Mouse (Mus musculus) intestine, embryonic 16.5 days (tissue): ENCODE data around the gene Tnni3k. TPM values are rescaled to one million over a fixed set of nuclear protein-coding genes. Genes with fewer than 3 reads are reported as not detected.
A peak's percentile ranks its signal among the peaks of the same experiment; 100 is the strongest.

ENCODE experiments used
- ATAC-seq: fragments of 200-750 bp; cut with Nextera tagmentation; 2 replicates; pipeline ENCODE4 v1.8.0; 2017; ENCODE audit warnings: moderate TSS enrichment, moderate library complexity
- H3K27ac ChIP-seq: fragments of 300-500 bp; sonication (generic); 2 replicates; pipeline ENCODE4 v1.5.1; 2014; ENCODE audit warnings: mild to moderate bottlenecking, low read length
- H3K27me3 ChIP-seq: fragments of 300-500 bp; sonication (generic); replicated peaks from 2 replicates; pipeline ENCODE4 v1.6.1; 2014; ENCODE audit warnings: low read length, control low read depth, mixed read lengths; ENCODE audit not compliant: control insufficient read depth, insufficient read depth
- H3K36me3 ChIP-seq: fragments of 300-500 bp; sonication (generic); 2 replicates; pipeline ENCODE4 v1.6.1; 2014; ENCODE audit warnings: low read length, control low read depth; ENCODE audit not compliant: control insufficient read depth, insufficient read depth
- H3K4me1 ChIP-seq: fragments of 300-500 bp; sonication (generic); 2 replicates; pipeline ENCODE4 v1.6.1; 2014; ENCODE audit warnings: low read length, control low read depth, mixed read lengths; ENCODE audit not compliant: control insufficient read depth, insufficient read depth
- H3K4me2 ChIP-seq: fragments of 300-500 bp; sonication (generic); 2 replicates; pipeline ENCODE4 v1.6.1; 2014; ENCODE audit warnings: low read depth, low read length, control low read depth
- H3K4me3 ChIP-seq: fragments of 300-500 bp; sonication (generic); 2 replicates; pipeline ENCODE4 v1.5.1; 2014; ENCODE audit warnings: mild to moderate bottlenecking, low read length
- H3K9ac ChIP-seq: fragments of 300-500 bp; sonication (generic); 2 replicates; pipeline ENCODE4 v1.6.1; 2014; ENCODE audit warnings: low read depth, low read length
- H3K9me3 ChIP-seq: fragments of 300-500 bp; sonication (generic); 2 replicates; pipeline ENCODE4 v1.6.1; 2016; ENCODE audit warnings: low read length, control low read depth; ENCODE audit not compliant: control insufficient read depth
- WGBS: fragments of 180-500 bp; shearing (Covaris S2); extraction: QIAGEN DNeasy Blood & Tissue Kit; methylation state at CpG from one replicate; pipeline ENCODE4 v1.1.7; 2014; 5-methylcytosine and 5-hydroxymethylcytosine counted together
- polyA plus RNA-seq: library from polyadenylated mRNA; unstranded; fragments of >200 nt; fragmentation: Nextera tagmentation; extraction: Ambion mirVana; gene quantifications from 2 replicates; pipeline ENCODE4 v1.2.1, GENCODE M21; 2015

Tnni3k gene
- polyA plus RNA-seq: not detected in 2 replicates

DNA sequence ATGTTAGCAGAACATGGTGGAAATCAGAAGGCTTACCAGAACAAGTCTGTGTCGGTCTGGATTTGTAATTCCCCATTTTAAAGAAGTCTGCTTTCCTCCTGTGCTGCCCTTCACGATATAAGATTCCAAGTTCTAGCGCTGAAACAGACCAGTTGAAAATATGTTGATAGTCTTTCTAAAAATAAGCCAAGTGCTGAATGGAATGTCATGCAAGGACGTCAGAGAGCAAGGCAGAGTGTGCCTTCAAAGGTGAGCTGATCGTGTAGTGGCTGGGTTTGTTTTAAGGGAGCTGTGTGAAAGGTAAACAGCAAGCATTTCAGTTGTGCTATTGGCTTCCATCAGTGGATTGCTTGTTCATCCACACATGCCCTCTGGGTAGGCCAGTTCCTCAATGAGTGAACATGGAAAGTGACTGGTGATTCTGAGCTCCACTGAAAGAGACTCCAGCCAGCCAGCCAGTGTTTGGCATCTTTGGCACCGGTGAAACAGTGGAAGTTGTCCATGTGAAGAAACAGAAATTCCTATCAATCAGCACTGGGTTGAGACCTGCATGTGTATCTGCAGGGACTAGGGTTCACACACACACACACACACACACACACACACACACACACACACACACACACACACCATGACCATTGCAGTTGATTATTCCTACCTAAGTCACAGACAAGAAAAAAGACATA, at the start of gene Tnni3k:
Gene Tnni3k, minus strand, starts transcription at position 177 of the 686 bp plus-strand sequence.
- no peak within 1 kb of the TSS for H3K4me3 ChIP-seq

DNA sequence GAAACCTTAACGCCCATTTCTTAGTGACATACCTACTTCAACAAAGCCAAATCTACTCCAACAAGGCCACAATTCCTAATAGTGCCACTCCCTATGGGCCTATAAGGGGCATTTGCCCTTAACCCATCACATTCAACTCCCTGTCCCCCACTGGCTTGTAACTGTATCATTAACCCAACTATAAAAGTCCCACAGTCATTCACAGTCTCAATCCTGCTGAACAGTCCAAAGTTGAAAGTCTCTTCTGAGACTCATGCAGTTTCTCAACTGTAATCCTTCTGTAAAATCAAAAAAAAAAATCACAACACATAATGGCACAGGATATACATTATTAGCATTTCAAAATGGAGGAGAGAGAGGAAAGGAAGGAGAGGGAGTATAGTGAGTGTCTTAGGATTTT, 44.1 kb upstream of the Tnni3k start:
- 70% methylated on average over 1 of the region's 1 CpGs for WGBS
- H3K4me1 ChIP-seq: no peaks in the 10 kb centered on the region
- H3K36me3 ChIP-seq: no peaks in the 10 kb centered on the region
- no peak overlapping the region for H3K4me2 ChIP-seq
- no peak overlapping the region for H3K9ac ChIP-seq
- ATAC-seq: peak; percentile 38; the same call in 1 of the 2 replicates
- no peaks in the 10 kb centered on the region for H3K9me3 ChIP-seq
- no peak overlapping the region for H3K27ac ChIP-seq
- no peaks in the 10 kb centered on the region for H3K27me3 ChIP-seq
- no peak overlapping the region for H3K4me3 ChIP-seq

More for the DNA sequence above, at the start of gene Tnni3k:
- 68% methylated on average over 6 of the region's 6 CpGs for WGBS
- no peaks in the 10 kb centered on the region for H3K36me3 ChIP-seq
- H3K4me2 ChIP-seq: no peak within 1 kb of the TSS
- H3K9ac ChIP-seq: no peak within 1 kb of the TSS
- no peaks in the 10 kb centered on the region for H3K4me1 ChIP-seq
- H3K27ac ChIP-seq: no peak within 1 kb of the TSS
- no peak for ATAC-seq
- no peaks in the 10 kb centered on the region for H3K27me3 ChIP-seq
- no peaks in the 10 kb centered on the region for H3K9me3 ChIP-seq

DNA sequence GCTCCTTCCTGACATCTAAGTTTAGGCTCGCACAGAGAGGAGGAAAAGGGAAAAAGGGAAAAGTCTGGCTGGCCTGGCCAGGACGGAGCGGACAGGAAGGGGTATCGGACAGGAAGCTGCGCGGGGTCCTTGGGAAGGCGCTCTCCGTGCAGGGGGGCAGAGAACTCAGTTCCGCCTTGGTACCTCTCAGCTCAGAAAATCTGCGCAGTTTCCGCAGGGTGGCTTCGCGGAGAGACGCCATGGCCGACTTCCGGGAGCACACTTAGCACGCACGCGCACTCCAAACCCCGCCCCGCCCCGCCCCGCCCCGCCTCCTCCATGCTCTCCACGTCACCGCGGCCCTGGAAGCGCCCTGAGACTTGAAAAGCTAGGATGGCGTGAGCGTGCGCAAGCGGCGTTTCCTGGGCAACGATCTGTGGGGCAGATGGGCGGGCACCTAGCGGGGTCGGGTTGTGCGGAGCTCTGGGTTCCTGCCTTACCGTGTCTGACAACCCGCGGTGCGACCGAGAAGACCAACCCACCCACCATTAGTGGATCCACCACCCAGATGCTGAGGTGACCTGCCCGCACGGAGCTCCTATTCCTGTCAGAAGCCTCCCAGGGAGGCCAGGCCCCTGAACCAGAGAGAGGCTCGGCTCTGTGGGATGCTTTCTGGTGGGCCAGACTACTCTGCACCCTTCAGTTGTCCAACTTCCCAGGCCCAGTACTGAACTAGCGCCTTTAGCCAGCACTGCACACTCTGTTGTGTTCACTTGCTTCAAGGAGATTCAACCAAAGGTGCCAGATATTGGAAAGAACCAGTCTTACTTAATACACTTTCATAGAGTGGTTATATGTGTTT, 38.1 kb upstream of the Tnni3k start, which contains the start of the genes Fpgt and Lrriq3:
Gene Fpgt, minus strand, starts transcription at position 288 of the 841 bp plus-strand sequence.
Gene Lrriq3, plus strand, starts transcription at position 319 of the 841 bp plus-strand sequence.
- ATAC-seq: peak; percentile 100

DNA sequence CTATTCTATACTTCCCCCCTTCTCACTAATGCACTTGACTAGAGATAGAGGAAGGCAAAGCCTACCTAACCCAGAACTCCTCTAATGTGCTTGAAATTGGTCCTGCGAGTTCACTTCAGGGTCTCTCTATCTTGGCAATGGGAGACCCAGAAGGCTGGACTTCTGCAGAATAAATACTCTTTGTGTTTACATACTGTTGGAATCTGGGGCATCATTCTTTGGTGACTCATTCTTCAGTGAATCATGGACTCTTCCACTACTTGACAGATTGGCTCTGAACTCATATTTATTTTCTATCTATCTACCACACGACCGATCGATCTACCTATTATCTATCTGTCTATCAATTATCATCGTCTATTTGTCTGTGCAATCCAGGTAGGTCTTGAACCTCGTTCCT, 36.9 kb upstream of the Tnni3k start:
- Histone ChIP-seq H3K36me3 (0 out of 2 replicates have a peak, but pooled peaks cover 6% of the 10 kb centered on the region), H3K4me2 (peak overlapping the region; percentile 84), H3K4me1 (peaks cover 5% of the 10 kb centered on the region; the same call in 1 of the 2 replicates), H3K27ac (no peak overlapping the region), H3K4me3 (no peak overlapping the region; the same call in 1 of the 2 replicates), H3K9ac (no peak overlapping the region), H3K27me3 (no peaks in the 10 kb centered on the region), H3K9me3 (no peaks in the 10 kb centered on the region)
- WGBS: 85% methylated on average over 6 of the region's 6 CpGs
- no peak for ATAC-seq

More for the DNA sequence above, 38.1 kb upstream of the Tnni3k start, which contains the start of the genes Fpgt and Lrriq3:
- H3K27ac ChIP-seq: peak within 1 kb of the TSS; percentile 86
- WGBS: 1% methylated on average over 43 of the region's 47 CpGs
- peak within 1 kb of the TSS; percentile 74 for H3K4me3 ChIP-seq
- peaks cover 5% of the 10 kb centered on the region; the same call in 1 of the 2 replicates for H3K4me1 ChIP-seq
- no peaks in the 10 kb centered on the region for H3K27me3 ChIP-seq
- H3K9me3 ChIP-seq: no peaks in the 10 kb centered on the region
- H3K4me2 ChIP-seq: peak within 1 kb of the TSS; percentile 84
- peak within 1 kb of the TSS; percentile 75 for H3K9ac ChIP-seq
- H3K36me3 ChIP-seq: no peaks in the 10 kb centered on the region

DNA sequence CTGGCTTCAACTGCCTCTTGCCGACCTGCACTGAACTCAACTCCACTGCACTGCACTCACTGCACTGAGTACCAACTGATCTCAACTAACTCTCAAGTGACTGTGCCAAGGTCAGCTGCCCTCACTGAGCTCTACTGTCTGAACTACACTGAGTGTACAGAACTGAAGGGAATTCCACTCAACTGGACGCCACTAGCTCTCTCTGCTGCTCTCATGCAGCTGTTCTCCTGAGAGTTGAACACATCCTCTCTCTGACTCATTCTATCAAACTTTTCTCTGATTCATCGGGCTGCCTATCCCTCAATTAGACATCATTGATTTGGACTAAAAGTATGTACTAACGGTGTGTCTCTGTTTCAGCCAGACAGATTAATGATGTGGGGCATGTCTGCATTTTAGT, 22.7 kb upstream of the Tnni3k start:
- 85% methylated on average over 4 of the region's 4 CpGs for WGBS

DNA sequence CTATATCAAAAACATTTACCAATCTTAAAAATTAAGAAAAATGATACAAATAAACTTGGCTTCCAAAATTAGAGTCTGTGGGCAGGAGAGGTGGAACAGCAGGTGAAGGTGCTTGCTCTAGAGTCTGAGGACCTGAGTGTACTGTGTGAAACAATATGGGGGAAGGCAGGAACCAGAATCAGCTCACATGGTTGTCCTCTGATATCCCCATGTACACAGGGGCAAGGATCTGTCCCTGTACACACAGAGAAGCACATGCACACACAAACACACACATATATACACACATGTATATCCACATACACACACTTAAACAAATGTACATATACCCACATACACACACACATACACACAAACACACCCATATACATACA, 4.2 kb upstream of the Tnni3k start:
- no peaks in the 10 kb centered on the region for H3K27me3 ChIP-seq
- no peaks in the 10 kb centered on the region for H3K36me3 ChIP-seq
- H3K4me3 ChIP-seq: no peak overlapping the region
- no peaks in the 10 kb centered on the region for H3K4me1 ChIP-seq
- no peaks in the 10 kb centered on the region for H3K9me3 ChIP-seq
- no peak overlapping the region for H3K4me2 ChIP-seq
- peak; percentile 31; the same call in 1 of the 2 replicates for ATAC-seq
- no peak overlapping the region for H3K27ac ChIP-seq
- H3K9ac ChIP-seq: no peak overlapping the region

More for the DNA sequence above, 22.7 kb upstream of the Tnni3k start:
- Histone ChIP-seq H3K9me3 (no peaks in the 10 kb centered on the region), H3K9ac (no peak overlapping the region), H3K27ac (no peak overlapping the region), H3K36me3 (no peaks in the 10 kb centered on the region), H3K4me1 (no peaks in the 10 kb centered on the region), H3K4me3 (no peak overlapping the region), H3K27me3 (no peaks in the 10 kb centered on the region), H3K4me2 (no peak overlapping the region)
- no peak for ATAC-seq

DNA sequence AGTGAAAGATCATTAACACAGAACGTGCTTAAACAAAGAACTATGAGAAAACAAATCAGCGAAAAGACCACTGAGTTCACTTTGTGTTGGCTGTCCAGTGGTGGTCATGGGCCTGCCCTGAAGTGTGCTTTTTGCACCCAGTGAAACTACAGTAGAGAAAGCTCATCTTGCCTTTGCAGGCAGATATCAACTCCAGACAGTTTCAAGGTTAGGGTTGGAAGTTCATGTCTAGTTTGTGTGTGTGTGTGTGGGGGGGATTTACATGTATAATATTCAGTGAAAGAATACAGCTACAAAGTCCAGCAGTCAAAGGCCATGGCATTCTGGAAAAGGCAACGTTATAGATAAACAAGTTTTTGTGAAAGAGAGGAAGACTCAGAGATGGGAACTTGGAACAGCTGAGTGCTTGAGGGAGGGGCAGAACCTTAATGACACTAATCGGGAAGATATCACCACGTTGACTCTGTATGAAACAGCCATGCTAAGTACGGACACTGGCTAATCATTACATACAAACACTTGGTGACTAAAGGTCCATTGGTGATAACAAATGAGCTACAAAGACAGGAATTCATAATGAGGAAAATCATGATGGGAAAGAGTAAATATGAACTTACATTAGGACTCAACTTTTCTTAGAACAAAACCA, 3.7 kb upstream of the Tnni3k start:
- Histone ChIP-seq H3K4me1 (no peaks in the 10 kb centered on the region), H3K4me2 (no peak overlapping the region), H3K9ac (no peak overlapping the region), H3K27me3 (no peaks in the 10 kb centered on the region), H3K9me3 (no peaks in the 10 kb centered on the region), H3K36me3 (no peaks in the 10 kb centered on the region), H3K4me3 (no peak overlapping the region), H3K27ac (no peak overlapping the region)
- ATAC-seq: peak; percentile 96
- WGBS: 61% methylated on average over 6 of the region's 6 CpGs

DNA sequence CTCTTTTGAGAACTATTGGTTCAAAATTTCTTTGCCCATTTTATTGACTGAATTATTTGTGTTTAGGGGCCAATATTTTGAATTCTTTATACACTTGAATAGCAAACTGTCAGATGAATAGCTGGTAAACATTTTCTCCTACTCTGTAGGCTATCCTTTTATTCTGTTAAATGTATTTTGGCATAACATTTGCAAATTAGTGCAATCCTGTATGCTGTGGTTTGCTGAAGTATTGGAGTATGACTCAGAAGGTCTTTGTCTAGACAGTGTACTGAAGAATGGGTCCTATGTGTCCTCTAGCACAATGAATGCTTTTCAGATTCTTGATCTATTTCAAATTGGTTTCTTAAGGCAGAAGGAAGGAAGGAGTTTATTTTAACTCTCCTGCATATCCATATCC, 2.4 kb upstream of the Tnni3k start:
- Histone ChIP-seq H3K4me2 (no peak overlapping the region), H3K36me3 (no peaks in the 10 kb centered on the region), H3K27me3 (no peaks in the 10 kb centered on the region), H3K4me3 (no peak overlapping the region), H3K4me1 (no peaks in the 10 kb centered on the region), H3K27ac (no peak overlapping the region), H3K9ac (no peak overlapping the region), H3K9me3 (no peaks in the 10 kb centered on the region)
- ATAC-seq: no peak

DNA sequence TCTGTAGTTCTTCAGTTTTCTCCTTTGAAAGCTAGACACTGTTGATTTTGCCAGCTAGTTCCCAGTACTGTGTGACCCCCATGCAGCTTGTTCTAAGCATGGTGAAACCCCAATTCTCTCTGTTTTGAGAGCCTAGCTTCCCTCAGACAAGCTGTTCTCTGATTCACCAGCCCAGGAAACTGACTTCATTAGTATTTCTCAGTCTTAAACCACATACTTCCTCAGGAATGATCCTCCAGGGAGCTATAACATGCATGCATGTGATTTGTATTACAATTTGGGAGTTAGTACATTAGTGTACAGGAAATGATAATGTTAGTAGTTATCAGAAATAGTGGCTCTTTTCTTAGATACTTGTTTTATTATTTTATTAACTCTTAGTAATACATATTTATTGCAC, 1.4 kb upstream of the Tnni3k start:
- H3K9ac ChIP-seq: no peak overlapping the region
- H3K27ac ChIP-seq: no peak overlapping the region
- no peaks in the 10 kb centered on the region for H3K9me3 ChIP-seq
- H3K36me3 ChIP-seq: no peaks in the 10 kb centered on the region
- no peak for ATAC-seq
- no peak overlapping the region for H3K4me2 ChIP-seq
- H3K27me3 ChIP-seq: no peaks in the 10 kb centered on the region
- H3K4me3 ChIP-seq: no peak overlapping the region
- no peaks in the 10 kb centered on the region for H3K4me1 ChIP-seq
